Mouse (Mus musculus) left cerebral cortex, adult 18-20 months (tissue): Measurements from ENCODE around the gene S100a3. TPM values are rescaled to one million over a fixed set of nuclear protein-coding genes. Genes with fewer than 3 reads are reported as not detected.
A peak's percentile ranks its signal among the peaks of the same experiment; 100 is the strongest.

Experiments
- DNase-seq, 2 experiments: peaks; one replicate each; pipeline ENCODE4 v3.0.0; 2021 to 2022; ENCODE audit warnings: low spot score in 2 of 2, mixed read lengths in 1 of 2
- total RNA-seq, 2 experiments: library from RNA; stranded (reverse); gene quantifications; 2 replicates each; pipeline ENCODE4 v1.2.3; 2021

Gene S100a3
- total RNA-seq, 2 experiments from 2014 or later, result 0.96 to 1.6 TPM

- no peak for DNase-seq
These were observed 65.1 kb downstream of the S100a3 start for GRCm38 (mm10) chr3:90625496-90625895.

DNA sequence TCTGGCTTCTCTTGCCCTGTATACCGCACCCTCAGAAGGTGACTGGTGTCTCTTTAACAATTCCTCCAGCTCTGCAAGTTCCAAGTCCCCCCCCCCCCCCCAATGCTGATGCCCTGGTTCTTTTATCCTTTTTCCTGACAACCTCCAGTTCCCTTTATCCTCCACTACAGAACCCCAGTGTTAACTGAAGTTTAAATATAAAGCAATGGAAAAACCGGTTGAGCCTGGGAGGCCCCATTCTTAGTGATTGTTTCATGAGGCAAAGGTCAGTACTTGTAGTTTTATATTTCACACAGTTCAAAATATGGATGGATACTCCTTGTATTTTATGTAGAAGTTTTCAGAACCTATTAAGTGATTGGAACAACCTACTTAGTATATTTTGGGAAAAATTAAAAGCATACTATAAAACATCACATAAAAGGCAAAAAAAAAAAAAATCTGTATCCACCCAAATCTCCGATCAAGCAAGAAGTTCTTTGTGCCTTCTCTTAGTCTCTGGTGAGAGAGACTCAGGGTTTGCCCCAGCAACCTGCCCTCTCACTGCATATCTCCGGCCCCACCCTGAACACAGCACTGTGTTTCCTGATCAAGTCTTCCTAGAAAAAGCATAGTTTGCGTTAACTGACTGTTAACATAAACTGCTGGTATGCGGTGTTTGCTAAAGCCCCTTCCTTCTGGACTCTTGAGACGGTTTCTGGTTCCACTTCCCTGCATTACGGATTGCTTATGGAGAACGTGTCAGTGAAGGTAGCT is 66.1 kb downstream of the S100a3 start:
- DNase-seq, result no peak

DNA sequence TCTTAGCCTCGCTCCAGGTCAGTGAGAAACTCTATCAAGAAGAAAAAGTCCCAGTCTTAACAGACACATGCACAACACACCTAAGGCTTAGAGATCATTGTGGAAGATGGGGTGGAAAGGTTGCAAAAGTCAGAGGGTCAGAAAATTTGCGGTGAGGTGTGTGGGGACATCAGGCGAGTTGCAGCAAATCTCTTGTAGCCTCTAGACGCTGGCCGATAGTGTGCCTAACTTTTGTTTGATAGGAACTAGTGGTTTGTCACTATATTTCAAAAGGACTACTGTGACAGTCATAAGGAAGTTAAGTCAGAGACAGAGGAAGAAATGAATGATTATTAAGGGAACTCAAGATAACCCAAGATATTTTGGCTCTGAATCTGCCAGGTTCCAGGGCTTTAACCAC is 67.0 kb downstream of the S100a3 start:
- no peak for DNase-seq

- DNase-seq, result no peak
These were observed 67.4 kb downstream of the S100a3 start for GRCm38 (mm10) chr3:90627807-90628206.

- no peak for DNase-seq
These were observed 68.9 kb downstream of the S100a3 start for GRCm38 (mm10) chr3:90629298-90629697.

- DNase-seq, result no peak
These were observed 71.6 kb downstream of the S100a3 start for GRCm38 (mm10) chr3:90631984-90632383.

GRCm38 (mm10) chr3:90638511-90639275 is 78.3 kb downstream of the S100a3 start:
- DNase-seq, result no peak

DNA sequence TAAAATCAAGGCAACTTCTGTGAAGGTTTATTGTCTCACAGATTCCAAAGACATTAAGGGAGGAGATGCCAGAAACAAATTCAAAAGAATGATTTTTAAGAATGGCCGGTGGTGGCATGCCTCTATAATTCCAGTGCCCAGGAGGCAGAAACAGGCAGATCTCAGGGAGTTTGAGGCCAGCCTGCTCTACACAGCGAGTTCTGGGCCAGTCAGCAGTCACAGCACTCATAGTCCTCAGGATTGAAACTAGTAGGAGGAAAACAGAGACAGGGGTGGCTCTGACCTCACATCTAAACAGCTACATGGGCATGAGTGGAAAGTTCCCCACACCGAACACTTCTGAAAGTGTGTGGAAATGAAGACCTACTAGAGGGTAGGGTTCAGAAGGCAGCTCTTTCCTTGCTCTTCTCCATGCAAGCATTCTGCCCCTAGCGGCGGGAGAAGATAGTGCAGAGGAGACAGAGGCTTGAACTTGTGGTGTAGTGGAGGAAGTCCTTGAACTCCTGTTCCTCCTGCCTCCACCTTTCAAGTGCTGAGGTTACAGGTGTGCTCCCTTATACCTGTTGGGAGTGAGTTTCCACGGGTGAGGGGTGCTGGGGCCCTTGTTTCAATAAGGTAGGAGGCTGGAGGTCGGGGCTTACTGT is 79.3 kb downstream of the S100a3 start:
- DNase-seq, result no peak

DNA sequence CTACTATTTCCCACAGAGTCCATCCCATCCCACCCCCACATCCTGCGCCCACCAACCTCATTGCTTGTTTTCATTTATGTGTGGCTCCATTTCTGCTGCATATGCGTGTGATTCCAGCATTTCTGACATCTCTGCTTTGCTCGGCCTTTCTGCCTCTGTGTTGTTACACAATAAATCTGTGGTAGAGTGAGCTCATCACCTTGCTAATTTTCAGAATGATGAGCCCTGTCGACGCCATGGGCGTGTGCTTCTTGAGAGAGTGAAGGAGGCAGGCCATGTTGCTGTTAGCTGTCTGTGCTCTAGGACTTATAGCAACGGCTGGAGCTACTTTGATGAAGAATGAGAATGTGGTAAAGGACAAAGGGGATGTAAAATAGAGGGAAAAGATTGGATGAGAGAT is 80.6 kb downstream of the S100a3 start:
- DNase-seq, result no peak

- peak; percentile 40 to 59 for DNase-seq
These were observed 83.8 kb downstream of the S100a3 start for GRCm38 (mm10) chr3:90644220-90644619.

DNA sequence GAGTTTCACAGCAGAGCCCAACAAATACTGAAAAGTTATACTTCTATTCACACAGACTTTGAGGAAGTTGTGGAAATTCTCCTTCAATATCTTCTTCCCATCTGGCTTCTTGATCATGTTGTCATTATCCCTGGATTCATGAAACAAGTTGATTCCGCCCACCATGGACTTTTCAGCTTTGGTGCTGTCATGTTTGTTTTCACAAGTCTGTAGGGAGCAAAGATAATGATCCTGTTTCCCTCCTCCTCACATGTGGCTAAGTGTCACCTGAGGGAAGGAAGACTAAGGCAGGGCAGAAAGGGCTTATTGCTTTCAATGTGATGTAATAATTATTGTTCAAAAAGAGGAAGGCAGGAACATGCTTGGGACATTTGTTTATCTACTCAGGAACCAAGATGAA is 86.9 kb downstream of the S100a3 start:
- no peak for DNase-seq

GRCm38 (mm10) chr3:90648981-90649380 is 88.6 kb downstream of the S100a3 start:
- peak in 1 of 2 experiments; percentile 11 for DNase-seq

- DNase-seq, result no peak
These were observed 89.5 kb downstream of the S100a3 start for GRCm38 (mm10) chr3:90649832-90650231.

Other genes with a start within 250 kb of the S100a3 start
- 1 to 10 TPM; 5.9 to 9.3 TPM for gene Slc27a3, start 170.6 kb upstream of the S100a3 start, total RNA-seq
- gene Ints3, start 127.0 kb upstream of the S100a3 start, total RNA-seq, result 10 to 100 TPM; 63.1 to 66.1 TPM
- gene Npr1, start 94.7 kb upstream of the S100a3 start, total RNA-seq, result 1 to 10 TPM; 4.6 to 5.0 TPM
- 10 to 100 TPM; 90.2 to 94.9 TPM for gene Ilf2, start 84.5 kb upstream of the S100a3 start, total RNA-seq
- 10 to 100 TPM; 55.5 to 57.0 TPM for gene Snapin, start 69.5 kb upstream of the S100a3 start, total RNA-seq
- 100 to 1,000 TPM; 165 TPM for gene Chtop, start 51.1 kb upstream of the S100a3 start, total RNA-seq
- gene S100a1, start 46.2 kb upstream of the S100a3 start, total RNA-seq, result 100 to 1,000 TPM; 127 to 133 TPM
- 10 to 100 TPM; 19.2 to 20.4 TPM for gene S100a13, start 46.1 kb upstream of the S100a3 start, total RNA-seq
- gene S100a14, start 33.7 kb upstream of the S100a3 start, total RNA-seq, result under 1 TPM; 0.52 to 0.70 TPM
- gene S100a16, start 23.3 kb upstream of the S100a3 start, total RNA-seq, result 10 to 100 TPM; 75.6 to 80.4 TPM
- gene S100a2, start 29.7 kb downstream of the S100a3 start, total RNA-seq, result not detected
- gene Gm42674, start 41.3 kb downstream of the S100a3 start, total RNA-seq, result not detected
- 1 to 10 TPM; 2.9 to 4.5 TPM for gene S100a4, start 43.2 kb downstream of the S100a3 start, total RNA-seq
- gene S100a5, start 47.9 kb downstream of the S100a3 start, total RNA-seq, result not detected
- 10 to 100 TPM; 30.8 to 37.4 TPM for gene S100a6, start 52.3 kb downstream of the S100a3 start, total RNA-seq
- 1 to 10 TPM; 1.0 to 1.1 TPM for gene S100a7a, start 93.4 kb downstream of the S100a3 start, total RNA-seq
- gene S100a8, start 108.4 kb downstream of the S100a3 start, total RNA-seq, result 1 to 10 TPM in 1 of 2 experiments, not detected in 1; 2.6 TPM
- gene S100a9, start 135.1 kb downstream of the S100a3 start, total RNA-seq, result 1 to 10 TPM in 1 of 2 experiments, not detected in 1; 1.6 TPM
- gene Pglyrp4, start 166.3 kb downstream of the S100a3 start, total RNA-seq, result not detected
- gene Gm5849, start 217.3 kb downstream of the S100a3 start, total RNA-seq, result not detected